Mouse (Mus musculus) neural tube, postnatal 0 days (tissue): Measurements from ENCODE around the gene Olfr740. TPM values are rescaled to one million over a fixed set of nuclear protein-coding genes. Genes with fewer than 3 reads are reported as not detected.

Experiments
- polyA plus RNA-seq: library from polyadenylated mRNA; unstranded; fragments of >200 nt; fragmentation: Nextera tagmentation; extraction: Ambion mirVana; gene quantifications from 2 replicates; pipeline ENCODE4 v1.2.1, GENCODE M21; 2015

Gene Olfr740
- not detected in 2 replicates for polyA plus RNA-seq

GRCm38 (mm10) chr14:50445245-50445644 lies at the start of gene Olfr740:
Olfr740 (plus strand) TSS chr14:50445545.

GRCm38 (mm10) chr14:50407268-50407667 lies 38.1 kb upstream of the Olfr740 start, which contains the start of gene Olfr738:
Olfr738 (plus strand) TSS chr14:50407568.

GRCm38 (mm10) chr14:50418326-50418725 lies 27.0 kb upstream of the Olfr740 start, which contains the start of gene Olfr739:
Olfr739 (plus strand) TSS chr14:50418626.

GRCm38 (mm10) chr14:50472438-50472837 lies 27.1 kb downstream of the Olfr740 start, which contains the start of gene Olfr741:
Olfr741 (plus strand) TSS chr14:50472738.

GRCm38 (mm10) chr14:50503300-50503699 lies 58.0 kb downstream of the Olfr740 start, which contains the start of gene Olfr742:
Olfr742 (plus strand) TSS chr14:50503600.

Other genes with a start within 250 kb of the Olfr740 start
- not detected in 2 replicates for gene Olfr731, start 203.7 kb upstream of the Olfr740 start, polyA plus RNA-seq
- gene Olfr732, start 161.3 kb upstream of the Olfr740 start, polyA plus RNA-seq, result not detected in 2 replicates
- not detected in 2 replicates for gene Olfr733, start 144.0 kb upstream of the Olfr740 start, polyA plus RNA-seq
- not detected in 2 replicates for gene Olfr734, start 118.8 kb upstream of the Olfr740 start, polyA plus RNA-seq
- gene Olfr735, start 96.7 kb upstream of the Olfr740 start, polyA plus RNA-seq, result not detected in 2 replicates
- not detected in 2 replicates for gene Tlr11, start 87.6 kb upstream of the Olfr740 start, polyA plus RNA-seq
- not detected in 2 replicates for gene Olfr736, start 64.4 kb upstream of the Olfr740 start, polyA plus RNA-seq
- gene Olfr738, start 38.0 kb upstream of the Olfr740 start, polyA plus RNA-seq, result not detected in 2 replicates
- gene Olfr739, start 26.9 kb upstream of the Olfr740 start, polyA plus RNA-seq, result not detected in 2 replicates
- gene Olfr741, start 27.2 kb downstream of the Olfr740 start, polyA plus RNA-seq, result not detected in 2 replicates
- gene Olfr742, start 58.1 kb downstream of the Olfr740 start, polyA plus RNA-seq, result not detected in 2 replicates
- not detected in 2 replicates for gene Olfr743, start 76.3 kb downstream of the Olfr740 start, polyA plus RNA-seq
- gene Olfr744, start 169.3 kb downstream of the Olfr740 start, polyA plus RNA-seq, result not detected in 2 replicates
- gene Olfr745, start 193.8 kb downstream of the Olfr740 start, polyA plus RNA-seq, result not detected in 2 replicates
- gene Olfr746, start 201.5 kb downstream of the Olfr740 start, polyA plus RNA-seq, result not detected in 2 replicates
- gene Olfr747, start 247.7 kb downstream of the Olfr740 start, polyA plus RNA-seq, result not detected in 2 replicates